Mouse (Mus musculus) adrenal gland (tissue): Measurements from ENCODE around the gene Gm21663.
"Not testable (repeated sequence)": the region's sequence is repeated elsewhere in the genome, so short reads cannot be mapped to it uniquely, and the experiment has no call there.

Experiments used
- intact Hi-C: fragments of 180-260 bp; cut with DNase I; formaldehyde crosslinking; loops from one replicate; pipeline ENCODE4 v1.15.1; 2025
- long read RNA-seq, 2 experiments: library from polyadenylated mRNA; unstranded; transcript quantifications; one replicate each; pipeline ENCODE4 v2.0.0; 2020; ENCODE audit warnings: borderline replicate concordance in 1 of 2; ENCODE audit not compliant: insufficient replicate concordance in 1 of 2

The Gm21663 gene
- long read RNA-seq, experiment 1 = 0 reads
- long read RNA-seq, experiment 2 = 0 reads

GRCm38 (mm10) chr5:25942281-25942680, at the start of gene Gm21663:
Gene Gm21663 (minus strand): TSS chr5:25942381.
- intact Hi-C loops = not testable (repeated sequence)

DNA sequence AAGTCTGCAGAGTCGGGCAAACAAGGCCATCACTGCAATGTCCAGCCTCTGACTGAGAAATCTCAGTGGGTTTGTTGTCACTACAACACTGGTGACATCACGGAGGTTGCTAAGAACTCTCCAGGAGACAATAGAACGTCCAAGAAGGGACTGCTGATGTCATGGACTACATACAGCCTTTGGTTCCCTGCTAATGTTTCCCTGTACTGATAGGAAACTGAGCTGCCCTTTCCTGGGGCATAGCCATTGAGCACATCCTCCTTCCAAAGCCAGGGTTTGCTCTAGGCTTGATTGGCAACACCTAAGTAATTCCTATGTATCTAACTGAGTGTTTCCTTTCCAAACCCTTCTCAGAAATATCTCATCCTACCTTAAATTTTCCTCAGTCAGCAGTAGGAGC, 46.4 kb upstream of the Gm21663 start, which contains the start of gene Gm21698:
Gm21698 (minus strand) TSS at position 101 of the 400 bp plus-strand sequence.
- intact Hi-C loops = not testable (repeated sequence)

- intact Hi-C loops = not testable (repeated sequence)
Observed at GRCm38 (mm10) chr5:25972563-25972962, 30.4 kb upstream of the Gm21663 start, which contains the start of gene Gm21680. Gene Gm21680 (minus strand): TSS chr5:25972663.

- intact Hi-C loops = not testable (repeated sequence)
Observed at GRCm38 (mm10) chr5:25957050-25957449, 14.9 kb upstream of the Gm21663 start.

DNA sequence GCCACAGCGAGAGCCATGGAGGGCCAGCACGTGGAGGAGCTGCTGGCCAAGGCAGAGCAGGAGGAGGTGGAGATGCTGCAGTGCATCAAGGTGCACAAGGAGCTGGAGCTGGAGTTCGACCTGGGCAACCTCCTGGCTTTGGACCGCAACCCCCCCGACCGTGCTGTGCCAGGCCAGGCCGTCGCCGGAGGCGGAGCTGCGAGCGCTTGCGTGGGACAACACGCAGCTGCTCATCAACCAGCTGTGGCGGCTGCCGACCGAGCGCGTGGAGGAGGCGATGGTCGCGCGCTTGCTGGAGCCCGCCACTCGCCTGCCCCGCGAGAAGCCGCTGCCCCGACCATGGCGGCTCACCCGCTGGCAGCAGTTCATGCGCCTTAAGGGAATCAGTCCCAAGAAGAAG, 14.4 kb upstream of the Gm21663 start:
- intact Hi-C loops = not testable (repeated sequence)

- intact Hi-C loops = not testable (repeated sequence)
Observed at GRCm38 (mm10) chr5:25954317-25954716, 12.1 kb upstream of the Gm21663 start, which contains the start of gene Gm21671. Gene Gm21671 (minus strand): TSS chr5:25954417.

DNA sequence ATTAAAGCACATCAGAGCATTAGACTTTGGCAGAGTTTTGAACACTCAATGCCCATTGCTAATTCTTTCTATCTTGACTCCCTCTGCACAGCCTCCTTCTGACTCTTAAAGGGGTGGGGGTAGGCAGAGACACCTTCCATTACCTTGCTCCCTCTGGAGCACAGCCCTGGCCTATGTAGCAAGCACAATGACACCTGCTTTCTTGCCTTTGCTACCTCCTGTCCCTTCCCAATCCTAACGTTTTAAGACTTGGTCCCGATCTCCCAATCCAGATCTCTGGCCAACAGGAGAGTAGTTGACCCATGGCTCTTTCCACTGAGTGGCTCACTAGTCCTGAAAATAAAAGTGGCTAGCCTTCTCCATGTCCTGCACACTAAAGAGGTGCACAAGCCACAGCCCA, 3.2 kb upstream of the Gm21663 start:
- intact Hi-C loops = not testable (repeated sequence)

- intact Hi-C loops = no loop called here
Observed at GRCm38 (mm10) chr5:25891321-25891720, 50.9 kb downstream of the Gm21663 start.

DNA sequence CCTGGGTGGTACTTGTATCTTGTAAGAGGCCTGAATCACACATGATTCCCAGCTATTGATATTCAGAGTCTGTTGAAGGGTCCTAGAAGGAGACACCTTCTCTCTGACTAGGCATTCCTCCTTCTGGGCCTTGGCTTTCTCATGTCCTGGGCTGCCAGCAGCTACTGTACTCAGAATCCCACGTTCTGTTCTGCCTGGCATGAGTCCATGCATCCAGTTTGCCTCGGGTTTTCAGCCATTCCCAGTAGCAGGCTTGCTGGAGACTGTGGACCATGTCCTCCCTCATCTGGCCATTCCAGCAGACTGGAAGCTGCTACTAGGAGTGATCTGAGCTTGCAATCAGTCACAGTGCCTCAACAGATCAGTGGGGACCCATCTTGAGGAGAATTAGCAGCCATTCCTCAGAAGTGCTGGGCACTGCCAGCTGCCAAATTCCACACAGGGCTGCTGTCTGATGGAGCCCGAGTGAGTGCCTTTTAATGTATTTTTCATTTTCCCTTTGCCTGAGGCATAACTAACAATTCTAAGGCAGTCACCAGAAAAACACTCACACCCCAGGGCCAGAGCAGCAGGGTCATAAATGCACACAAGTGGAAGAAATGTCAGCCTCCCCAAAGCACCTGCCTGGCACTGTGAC, 52.3 kb downstream of the Gm21663 start:
- intact Hi-C loops = no loop called here

DNA sequence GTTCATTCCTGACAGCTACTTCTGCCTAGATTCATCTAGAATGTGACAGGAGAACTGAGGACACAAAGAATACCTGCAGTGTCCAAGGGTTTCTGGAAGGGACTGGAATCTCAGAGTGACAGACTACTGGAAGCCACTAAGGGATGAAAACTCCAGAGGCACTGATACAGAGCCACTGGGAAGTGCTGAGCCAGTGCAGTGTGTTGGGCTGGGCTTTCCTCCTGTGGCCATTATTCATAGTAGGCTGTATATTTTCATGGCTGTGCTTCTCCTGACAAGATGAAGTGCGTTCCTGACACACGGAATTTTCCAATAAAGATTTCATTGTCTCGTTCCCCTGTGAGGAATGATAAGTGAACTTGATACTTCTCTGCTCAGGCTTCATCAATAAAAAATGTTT, 55.5 kb downstream of the Gm21663 start:
- intact Hi-C loops = no loop called here
